Mouse (Mus musculus) megakaryocyte, embryonic 14.5 days (primary cell): ENCODE results near the gene Fbxo47. TPM values are rescaled to one million over a fixed set of nuclear protein-coding genes. Genes with fewer than 3 reads are reported as not detected.

ENCODE experiments used
- H3K27me3 ChIP-seq: replicated peaks from 2 replicates; pipeline ENCODE3; 2012; ENCODE audit warnings: inconsistent platforms
- H3K36me3 ChIP-seq: replicated peaks from 2 replicates; pipeline ENCODE3; 2012; ENCODE audit warnings: low read length, inconsistent platforms, mixed read lengths
- H3K4me1 ChIP-seq: 2 replicates; pipeline ENCODE4 v1.6.1; 2012; ENCODE audit warnings: inconsistent platforms
- H3K4me3 ChIP-seq: replicated peaks from 2 replicates; pipeline ENCODE3; 2012; ENCODE audit warnings: moderate library complexity, mild to moderate bottlenecking, inconsistent platforms
- H3K9me3 ChIP-seq: 2 replicates; pipeline ENCODE4 v1.6.1; 2012; ENCODE audit warnings: inconsistent platforms
- FLI1 ChIP-seq: IDR thresholded peaks from 2 replicates; pipeline ENCODE4 v1.6.1; 2012; ENCODE audit warnings: low read length, inconsistent platforms, mixed read lengths
- GATA1 ChIP-seq: IDR thresholded peaks from 3 replicates; pipeline ENCODE4 v1.6.1; 2012; ENCODE audit warnings: mixed read lengths, low read length, inconsistent platforms, borderline replicate concordance
- polyA plus RNA-seq: library from polyadenylated mRNA; stranded (reverse); fragments of >175 nt; gene quantifications from 2 replicates; pipeline ENCODE4 v1.2.3, GENCODE M21; 2012; ENCODE audit warnings: low replicate concordance; ENCODE audit not compliant: insufficient read depth

Fbxo47 gene
- polyA plus RNA-seq: not detected in 2 replicates

DNA sequence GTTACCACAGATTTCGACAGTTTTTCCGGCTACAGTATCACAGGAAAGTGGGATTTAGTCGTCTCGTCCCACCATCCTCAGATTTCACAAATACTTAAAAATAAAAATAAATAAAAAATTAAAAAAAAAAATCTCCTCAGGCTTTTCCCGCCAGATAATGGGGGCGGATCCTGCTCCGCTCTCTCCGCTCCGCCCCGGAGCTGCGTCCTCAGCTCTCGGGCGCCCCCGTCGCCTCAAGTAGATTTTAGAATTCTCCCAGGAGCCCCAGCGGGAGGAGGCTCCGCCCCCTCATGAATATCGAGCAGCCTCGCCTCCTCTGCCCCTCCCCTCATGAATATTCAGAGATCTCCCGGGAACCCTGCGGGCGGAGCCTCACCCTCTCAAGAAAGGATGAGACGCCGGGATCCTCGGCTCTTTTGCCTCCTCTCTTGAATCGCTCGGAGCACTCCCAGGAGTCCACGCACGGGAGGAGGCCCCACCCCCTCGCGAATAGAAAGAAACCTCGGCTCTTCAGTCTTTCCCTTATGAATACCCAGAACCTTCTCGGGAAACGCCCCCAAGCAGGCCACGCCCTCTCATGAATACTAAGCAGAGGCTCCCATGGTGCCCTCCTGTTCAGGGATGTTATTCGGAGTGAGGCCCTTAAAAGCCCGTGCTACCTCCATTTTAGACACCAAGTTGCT, at the start of gene Fbxo47:
Fbxo47 (minus strand) TSS at position 237 of the 683 bp plus-strand sequence.
- TF ChIP-seq GATA1 (no peak), FLI1 (no peak)
- peaks cover 4% of the 10 kb centered on the region for H3K36me3 ChIP-seq
- peak within 1 kb of the TSS; percentile 92 for H3K4me3 ChIP-seq
- no peaks in the 10 kb centered on the region for H3K27me3 ChIP-seq
- peaks cover 3% of the 10 kb centered on the region for H3K9me3 ChIP-seq
- H3K4me1 ChIP-seq: peaks cover 23% of the 10 kb centered on the region; the same call in 1 of the 2 replicates

GRCm38 (mm10) chr11:97933553-97933952, 49.6 kb upstream of the Fbxo47 start:
- Histone ChIP-seq H3K9me3 (peaks cover 14% of the 10 kb centered on the region), H3K4me1 (peaks cover 44% of the 10 kb centered on the region), H3K4me3 (no peak overlapping the region), H3K27me3 (peaks cover 40% of the 10 kb centered on the region), H3K36me3 (peaks cover 6% of the 10 kb centered on the region)
- TF ChIP-seq GATA1: no peak
- TF ChIP-seq FLI1: no peak

DNA sequence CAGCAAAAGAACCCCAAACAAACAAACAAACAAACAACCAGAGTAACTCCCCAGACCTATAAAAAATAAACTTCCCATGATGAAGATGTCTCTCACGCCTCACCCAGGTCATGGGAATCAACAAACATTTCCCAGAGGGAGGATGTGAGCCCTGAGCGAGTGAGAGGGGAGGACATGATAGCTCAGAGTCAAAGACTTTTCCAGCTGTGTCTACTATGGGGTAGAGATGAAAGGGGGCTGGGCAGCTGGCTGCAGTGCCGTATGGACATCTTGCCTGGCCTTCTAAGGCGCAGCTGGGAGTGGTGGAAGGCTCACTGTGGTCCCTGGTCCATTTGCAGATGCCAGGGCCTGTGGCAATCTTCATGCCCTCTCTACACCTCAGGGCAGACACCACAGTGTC, 45.0 kb upstream of the Fbxo47 start:
- H3K27me3 ChIP-seq: peaks cover 53% of the 10 kb centered on the region
- peaks cover 25% of the 10 kb centered on the region for H3K4me1 ChIP-seq

DNA sequence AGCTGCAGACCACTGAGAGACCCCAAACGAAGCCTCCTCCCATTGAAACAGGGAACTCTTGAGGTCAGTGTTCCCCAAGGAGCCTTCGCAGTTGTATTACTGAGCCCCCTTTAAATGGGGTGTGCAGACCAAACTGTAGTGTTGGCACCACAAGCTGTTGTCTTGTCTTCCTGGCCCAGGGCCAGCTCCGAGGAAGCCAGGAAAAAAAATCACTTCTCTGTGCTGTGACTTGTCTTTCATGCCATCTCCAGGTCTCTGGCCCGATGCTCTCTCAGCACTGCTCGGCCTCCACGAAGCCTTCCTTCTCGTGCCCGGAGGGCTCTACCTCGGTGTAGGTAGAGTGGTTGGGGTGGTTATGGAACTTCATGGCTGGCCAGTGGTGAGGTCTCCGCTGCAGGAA, 40.3 kb upstream of the Fbxo47 start:
- Histone ChIP-seq H3K4me3 (no peak overlapping the region), H3K4me1 (no peaks in the 10 kb centered on the region), H3K36me3 (no peaks in the 10 kb centered on the region), H3K27me3 (peaks cover 79% of the 10 kb centered on the region), H3K9me3 (no peaks in the 10 kb centered on the region)
- TF ChIP-seq FLI1 (no peak), GATA1 (no peak)

More for the DNA sequence above, 45.0 kb upstream of the Fbxo47 start:
- Histone ChIP-seq H3K4me3 (no peak overlapping the region), H3K36me3 (peaks cover 6% of the 10 kb centered on the region), H3K9me3 (peaks cover 14% of the 10 kb centered on the region)
- TF ChIP-seq GATA1: no peak

DNA sequence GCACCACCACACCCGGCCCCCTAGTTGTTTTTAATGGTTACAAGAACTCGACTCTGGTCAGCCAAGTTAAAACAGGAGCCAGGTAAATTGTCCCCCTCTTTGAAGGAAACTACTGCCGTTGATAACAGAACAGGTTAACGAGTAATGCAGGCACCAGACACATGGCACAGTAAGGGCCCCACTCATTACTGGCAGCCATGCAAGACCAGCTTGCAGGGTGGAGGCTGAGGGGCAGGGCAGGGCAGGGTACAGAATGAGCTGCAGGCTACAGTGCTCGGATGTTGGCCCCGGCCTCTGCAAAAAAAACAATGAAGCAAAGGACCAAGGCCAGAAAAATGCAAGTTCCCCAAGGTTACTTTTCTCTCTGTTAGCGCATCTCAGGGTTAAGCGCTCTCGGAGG, 39.7 kb upstream of the Fbxo47 start:
- no peaks in the 10 kb centered on the region for H3K4me1 ChIP-seq
- H3K36me3 ChIP-seq: no peaks in the 10 kb centered on the region
- H3K27me3 ChIP-seq: peaks cover 76% of the 10 kb centered on the region
- no peak overlapping the region for H3K4me3 ChIP-seq
- TF ChIP-seq FLI1 (no peak), GATA1 (no peak)
- H3K9me3 ChIP-seq: no peaks in the 10 kb centered on the region

- no peak overlapping the region for H3K4me3 ChIP-seq
- peaks cover 36% of the 10 kb centered on the region for H3K27me3 ChIP-seq
- H3K36me3 ChIP-seq: no peaks in the 10 kb centered on the region
- H3K4me1 ChIP-seq: peaks cover 14% of the 10 kb centered on the region
- TF ChIP-seq GATA1 (no peak), FLI1 (no peak)
- peaks cover 7% of the 10 kb centered on the region for H3K9me3 ChIP-seq
These were observed 32.1 kb upstream of the Fbxo47 start for GRCm38 (mm10) chr11:97915974-97916503.

- H3K27me3 ChIP-seq: peaks cover 39% of the 10 kb centered on the region
- peaks cover 7% of the 10 kb centered on the region for H3K9me3 ChIP-seq
- no peak overlapping the region for H3K4me3 ChIP-seq
- peaks cover 14% of the 10 kb centered on the region for H3K4me1 ChIP-seq
- TF ChIP-seq FLI1: no peak
- no peak for TF ChIP-seq GATA1
- no peaks in the 10 kb centered on the region for H3K36me3 ChIP-seq
These were observed 31.5 kb upstream of the Fbxo47 start for GRCm38 (mm10) chr11:97915471-97915870.

DNA sequence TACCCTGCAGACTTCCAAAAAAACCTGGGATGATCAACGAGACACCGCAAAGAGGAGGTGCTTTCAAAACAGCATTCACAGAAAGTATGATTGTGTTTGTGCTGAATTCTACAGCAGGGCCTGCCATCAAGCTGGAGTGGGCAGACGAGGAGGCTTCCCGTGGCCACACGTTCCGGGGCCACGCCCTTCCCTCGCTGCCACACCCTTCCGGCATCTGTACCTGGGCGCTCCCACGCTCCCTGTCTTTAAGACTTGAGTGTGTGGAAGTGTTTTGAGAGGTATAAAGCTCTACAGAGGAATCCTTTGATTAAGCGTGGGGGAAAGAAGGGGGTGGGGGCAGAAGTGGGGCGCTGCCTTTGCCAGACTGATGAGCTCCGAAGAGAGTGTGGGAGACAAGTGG, 29.2 kb upstream of the Fbxo47 start:
- TF ChIP-seq FLI1 (no peak), GATA1 (no peak)
- peaks cover 7% of the 10 kb centered on the region for H3K9me3 ChIP-seq
- no peaks in the 10 kb centered on the region for H3K36me3 ChIP-seq
- H3K4me3 ChIP-seq: no peak overlapping the region
- peaks cover 41% of the 10 kb centered on the region for H3K27me3 ChIP-seq
- peaks cover 11% of the 10 kb centered on the region for H3K4me1 ChIP-seq

- TF ChIP-seq FLI1 (no peak), GATA1 (no peak)
These were observed 24.8 kb upstream of the Fbxo47 start for GRCm38 (mm10) chr11:97908634-97909348.

DNA sequence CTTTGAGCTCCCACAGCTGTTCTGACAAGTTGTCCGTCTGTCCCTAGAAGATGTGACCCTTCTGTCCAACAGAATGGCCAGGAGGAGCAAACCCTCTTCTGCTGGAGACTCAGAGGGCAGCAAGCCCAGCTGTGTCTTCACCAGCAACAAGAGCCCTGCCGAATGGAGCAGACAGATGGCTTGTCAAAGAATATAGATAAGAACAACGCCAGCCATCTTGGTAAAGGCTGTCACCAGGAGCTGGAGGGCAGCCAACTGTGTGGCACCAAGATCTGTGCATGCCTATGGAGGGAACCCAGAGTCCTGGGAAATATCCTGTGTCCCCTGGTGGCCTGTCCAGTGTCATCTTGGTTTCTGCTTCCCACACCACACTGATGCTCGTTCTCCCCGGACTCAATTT, 24.0 kb upstream of the Fbxo47 start:
- no peak for TF ChIP-seq GATA1
- Histone ChIP-seq H3K36me3 (no peaks in the 10 kb centered on the region), H3K9me3 (peaks cover 6% of the 10 kb centered on the region), H3K27me3 (peaks cover 71% of the 10 kb centered on the region), H3K4me3 (no peak overlapping the region), H3K4me1 (peaks cover 7% of the 10 kb centered on the region; the same call in 1 of the 2 replicates)

More at GRCm38 (mm10) chr11:97908634-97909348, 24.8 kb upstream of the Fbxo47 start:
- H3K9me3 ChIP-seq: no peaks in the 10 kb centered on the region
- H3K36me3 ChIP-seq: no peaks in the 10 kb centered on the region
- H3K4me3 ChIP-seq: no peak overlapping the region
- peaks cover 7% of the 10 kb centered on the region; the same call in 1 of the 2 replicates for H3K4me1 ChIP-seq
- H3K27me3 ChIP-seq: peaks cover 70% of the 10 kb centered on the region
